16 mouse cellular contexts compared by ENCODE assay signal in the genomic region with DNA sequence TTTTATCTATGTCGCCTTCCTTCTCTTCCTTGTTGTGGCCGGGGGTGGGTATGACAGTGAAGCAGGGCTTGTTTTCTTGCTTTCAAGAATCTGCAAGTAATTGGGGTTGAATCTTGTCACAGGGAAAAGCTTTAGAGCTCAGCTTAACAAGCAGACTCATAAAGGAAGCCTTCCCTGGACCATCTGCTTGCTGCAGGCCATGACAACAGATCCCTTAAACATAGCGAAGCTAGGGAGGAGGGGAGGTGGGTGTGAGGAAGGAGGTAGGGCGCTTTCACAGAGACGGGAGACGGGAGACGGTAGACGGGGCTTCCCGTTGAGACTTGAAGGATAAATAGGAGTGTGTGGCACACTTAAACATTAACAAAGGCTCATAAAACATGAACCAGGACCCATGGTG.
DNase-seq lines count a peak whose midpoint lies in the region; ATAC-seq and TF ChIP-seq lines count a peak whose summit lies in the region.
"Had no signal": no experiment of that assay in that cellular context is flagged by ENCODE, and none has a peak within 500 bp of the region (broad histone marks: within the 10 kb centered on the region; RNA-seq: fewer than 3 reads in every experiment).

No protein-coding gene starts in this region.

- H3K4me1 ChIP-seq in kidney, adult 2 months (ENCODE audit: control insufficient read depth, insufficient read depth, low read length), result no peaks in the 10 kb centered on the region
- H3K4me1 ChIP-seq: embryonic facial prominence, embryonic 12.5 days had no signal

- 37% methylated on average over 9 of the region's 9 CpGs for WGBS in kidney, adult 2 months

- no peaks in the 10 kb centered on the region for H3K36me3 ChIP-seq in kidney, adult 2 months (ENCODE audit: control insufficient read depth, insufficient read depth, low read length)
- H3K36me3 ChIP-seq: embryonic facial prominence, embryonic 12.5 days had no signal

- no peak for TF ChIP-seq CTCF in kidney, adult 2 months (conservative IDR thresholded peaks at IDR 0.05; ENCODE audit: insufficient read depth, insufficient read length, low read depth, low read length)

- peak; percentile 25 for DNase-seq in kidney, adult 2 months
- no peak for DNase-seq in kidney, adult 8-10 months
- DNase-seq in right cerebral cortex, adult 2 months (ENCODE audit: low spot score in 2 of 2), result peak; percentile 80
- no peak for DNase-seq in right cerebral cortex, postnatal 4 days
- peak; percentile 66 to 78 for DNase-seq in left cerebral cortex, adult 18-20 months (ENCODE audit: low spot score in 2 of 2)
- no peak for DNase-seq in testis, postnatal 14 days (ENCODE audit: low spot score)
- no peak for DNase-seq in spleen, postnatal 4 days (ENCODE audit: low spot score in 2 of 2)
- DNase-seq: adrenal gland, adult 8-10 months; cerebellum, adult 18-20 months; gastrocnemius, postnatal 10 days; heart, postnatal 14 days; lung, postnatal 36 days; thymus, postnatal 4 days had no signal

- ATAC-seq in monocyte, adult 5-6 weeks (replicated peaks; ENCODE audit: insufficient number of reproducible peaks, low FRiP score, low TSS enrichment, poor library complexity, severe bottlenecking), result no peak

- no peak for TF ChIP-seq POLR2A in kidney, adult 2 months (IDR thresholded peaks at IDR 0.05; ENCODE audit: low read depth, low read length)

- H3K27me3 ChIP-seq in kidney, adult 2 months (replicated peaks; ENCODE audit: control insufficient read depth, insufficient read depth, low read length), result no peaks in the 10 kb centered on the region
- H3K27me3 ChIP-seq: embryonic facial prominence, embryonic 12.5 days had no signal

- no peak overlapping the region for H3K4me3 ChIP-seq in kidney, adult 2 months (ENCODE audit: insufficient read depth, low read depth, low read length)
- H3K4me3 ChIP-seq: embryonic facial prominence, embryonic 12.5 days had no signal

- H3K27ac ChIP-seq in kidney, adult 2 months (ENCODE audit: insufficient read depth, low read depth, low read length), result no peak overlapping the region
- H3K27ac ChIP-seq: embryonic facial prominence, embryonic 12.5 days; kidney, postnatal 0 days had no signal

Comparison
In these comparisons a context has a peak if more than half of its experiments do, and no peak if none do; other contexts are left out.
1. DNase-seq: peak in kidney, adult 2 months (single experiment), right cerebral cortex, adult 2 months (2 of 2) and left cerebral cortex, adult 18-20 months (2 of 2); none in kidney, adult 8-10 months (0 of 2), right cerebral cortex, postnatal 4 days (single experiment), testis, postnatal 14 days (single experiment) and spleen, postnatal 4 days (0 of 2).